Mouse (Mus musculus): ENCODE results near the gene Ctnnd2.

Gene Ctnnd2

GRCm38 (mm10) chr15:30512467-30512866 is 340.1 kb downstream of the Ctnnd2 start:
- in situ Hi-C loops (cut with MboI, MseI): no loop called here

GRCm38 (mm10) chr15:30513122-30513521 is 340.7 kb downstream of the Ctnnd2 start:
- in situ Hi-C loops (cut with MboI, MseI): no loop called here

- in situ Hi-C loops (cut with MboI, MseI): no loop called here
These were observed 343.0 kb downstream of the Ctnnd2 start for GRCm38 (mm10) chr15:30515425-30515824.

GRCm38 (mm10) chr15:30541459-30541858 is 369.1 kb downstream of the Ctnnd2 start:
- in situ Hi-C loops (cut with MboI, MseI): no loop called here

- in situ Hi-C loops (cut with MboI, MseI): loop anchor here (5.0 kb wide), 1 partner anchor 94 kb away; no protein-coding TSS in a partner anchor
These were observed 375.9 kb downstream of the Ctnnd2 start for GRCm38 (mm10) chr15:30548263-30548662.

GRCm38 (mm10) chr15:30550956-30551355 is 378.6 kb downstream of the Ctnnd2 start:
- in situ Hi-C loops (cut with MboI, MseI): no loop called here

GRCm38 (mm10) chr15:30553910-30554406 is 381.6 kb downstream of the Ctnnd2 start:
- in situ Hi-C loops (cut with MboI, MseI): no loop called here

- in situ Hi-C loops (cut with MboI, MseI): no loop called here
These were observed 383.4 kb downstream of the Ctnnd2 start for GRCm38 (mm10) chr15:30555787-30556186.

- in situ Hi-C loops (cut with MboI, MseI): no loop called here
These were observed 390.0 kb downstream of the Ctnnd2 start for GRCm38 (mm10) chr15:30562375-30562774.

GRCm38 (mm10) chr15:30564594-30564993 is 392.2 kb downstream of the Ctnnd2 start:
- in situ Hi-C loops (cut with MboI, MseI): no loop called here

GRCm38 (mm10) chr15:30570254-30570800 is 397.9 kb downstream of the Ctnnd2 start:
- in situ Hi-C loops (cut with MboI, MseI): no loop called here

- in situ Hi-C loops (cut with MboI, MseI): no loop called here
These were observed 415.1 kb downstream of the Ctnnd2 start for GRCm38 (mm10) chr15:30587446-30587845.

- in situ Hi-C loops (cut with MboI, MseI): no loop called here
These were observed 418.5 kb downstream of the Ctnnd2 start for GRCm38 (mm10) chr15:30590865-30591264.

GRCm38 (mm10) chr15:30595507-30595906 is 423.1 kb downstream of the Ctnnd2 start:
- in situ Hi-C loops (cut with MboI, MseI): no loop called here

- in situ Hi-C loops (cut with MboI, MseI): no loop called here
These were observed 438.2 kb downstream of the Ctnnd2 start for GRCm38 (mm10) chr15:30610613-30611012.

GRCm38 (mm10) chr15:30615451-30615850 is 443.1 kb downstream of the Ctnnd2 start:
- in situ Hi-C loops (cut with MboI, MseI): no loop called here

GRCm38 (mm10) chr15:30616861-30617260 is 444.5 kb downstream of the Ctnnd2 start:
- in situ Hi-C loops (cut with MboI, MseI): no loop called here

GRCm38 (mm10) chr15:30617932-30618331 is 445.5 kb downstream of the Ctnnd2 start:
- in situ Hi-C loops (cut with MboI, MseI): no loop called here

- in situ Hi-C loops (cut with MboI, MseI): no loop called here
These were observed 456.1 kb downstream of the Ctnnd2 start for GRCm38 (mm10) chr15:30628524-30628923.

- in situ Hi-C loops (cut with MboI, MseI): no loop called here
These were observed 459.8 kb downstream of the Ctnnd2 start for GRCm38 (mm10) chr15:30632113-30632735.

GRCm38 (mm10) chr15:30633917-30634316 is 461.5 kb downstream of the Ctnnd2 start:
- in situ Hi-C loops (cut with MboI, MseI): no loop called here

- in situ Hi-C loops (cut with MboI, MseI): no loop called here
These were observed 462.1 kb downstream of the Ctnnd2 start for GRCm38 (mm10) chr15:30634522-30634921.

- in situ Hi-C loops (cut with MboI, MseI): loop anchor here (5.0 kb wide), 1 partner anchor 93 kb away; no protein-coding TSS in a partner anchor
These were observed 468.3 kb downstream of the Ctnnd2 start for GRCm38 (mm10) chr15:30640651-30641050.
